13 mouse cellular contexts compared by ENCODE assay signal in the genomic region with DNA sequence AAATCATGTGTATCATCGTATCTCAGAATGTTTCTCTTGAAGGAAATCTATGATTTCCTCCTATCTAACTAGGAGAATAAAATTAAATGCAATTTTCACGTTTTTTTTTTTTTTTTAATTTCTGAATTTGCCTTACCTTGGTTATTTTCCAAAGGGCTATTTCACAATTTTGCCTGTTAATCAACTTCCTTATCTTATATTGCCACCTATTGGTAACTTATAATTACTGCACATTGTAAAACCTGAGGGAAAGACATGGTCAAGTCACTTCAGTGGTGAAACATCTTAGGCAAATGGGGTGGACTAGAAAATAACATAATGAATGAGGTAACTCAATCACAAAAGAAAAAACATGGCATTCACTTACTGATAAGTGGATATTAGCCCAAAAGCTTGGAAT.
DNase-seq lines count a peak whose midpoint lies in the region; ATAC-seq and TF ChIP-seq lines count a peak whose summit lies in the region.
"Had no signal": no experiment of that assay in that cellular context is flagged by ENCODE, and none has a peak within 500 bp of the region (broad histone marks: within the 10 kb centered on the region; RNA-seq: fewer than 3 reads in every experiment).

No protein-coding gene starts in this region.

- no peak overlapping the region for H3K9ac ChIP-seq in hindbrain, embryonic 14.5 days
- no peak overlapping the region for H3K9ac ChIP-seq in midbrain, postnatal 0 days (replicated peaks; ENCODE audit: low read length, poor library complexity, severe bottlenecking)
- H3K9ac ChIP-seq in midbrain, embryonic 15.5 days: no peak overlapping the region

- no peaks in the 10 kb centered on the region for H3K4me1 ChIP-seq in hindbrain, embryonic 14.5 days (replicated peaks; ENCODE audit: control insufficient read depth, insufficient read depth, low read length)
- H3K4me1 ChIP-seq in hindbrain, embryonic 10.5 days (replicated peaks): no peaks in the 10 kb centered on the region
- H3K4me1 ChIP-seq in midbrain, postnatal 0 days (ENCODE audit: insufficient read depth, low read length): no peaks in the 10 kb centered on the region
- no peaks in the 10 kb centered on the region for H3K4me1 ChIP-seq in midbrain, embryonic 15.5 days

- no peaks in the 10 kb centered on the region for H3K9me3 ChIP-seq in hindbrain, embryonic 14.5 days (ENCODE audit: control insufficient read depth, low read length)
- no peaks in the 10 kb centered on the region for H3K9me3 ChIP-seq in hindbrain, embryonic 10.5 days
- H3K9me3 ChIP-seq in midbrain, postnatal 0 days (ENCODE audit: low read length): no peaks in the 10 kb centered on the region
- no peaks in the 10 kb centered on the region for H3K9me3 ChIP-seq in midbrain, embryonic 15.5 days

- no peaks in the 10 kb centered on the region for H3K27me3 ChIP-seq in hindbrain, embryonic 14.5 days (ENCODE audit: control insufficient read depth, insufficient read depth, low read length)
- H3K27me3 ChIP-seq in hindbrain, embryonic 10.5 days (ENCODE audit: insufficient read depth, poor library complexity, severe bottlenecking): no peaks in the 10 kb centered on the region
- H3K27me3 ChIP-seq in midbrain, postnatal 0 days (ENCODE audit: insufficient read depth, low read length): no peaks in the 10 kb centered on the region
- no peaks in the 10 kb centered on the region for H3K27me3 ChIP-seq in midbrain, embryonic 15.5 days (replicated peaks)

- no peak overlapping the region for H3K4me2 ChIP-seq in hindbrain, embryonic 14.5 days (replicated peaks)
- no peak overlapping the region for H3K4me2 ChIP-seq in midbrain, postnatal 0 days (ENCODE audit: low read depth, low read length, poor library complexity, severe bottlenecking)
- no peak overlapping the region for H3K4me2 ChIP-seq in midbrain, embryonic 15.5 days

- no peaks in the 10 kb centered on the region for H3K36me3 ChIP-seq in hindbrain, embryonic 14.5 days (replicated peaks; ENCODE audit: control insufficient read depth, insufficient read depth)
- no peaks in the 10 kb centered on the region for H3K36me3 ChIP-seq in hindbrain, embryonic 10.5 days
- no peaks in the 10 kb centered on the region for H3K36me3 ChIP-seq in midbrain, postnatal 0 days (ENCODE audit: insufficient read depth, low read length)
- H3K36me3 ChIP-seq in midbrain, embryonic 15.5 days (replicated peaks): no peaks in the 10 kb centered on the region

- no peak overlapping the region for H3K27ac ChIP-seq in hindbrain, embryonic 14.5 days
- H3K27ac ChIP-seq in hindbrain, embryonic 10.5 days: no peak overlapping the region
- no peak overlapping the region for H3K27ac ChIP-seq in midbrain, postnatal 0 days (ENCODE audit: low read depth, low read length)
- H3K27ac ChIP-seq in midbrain, embryonic 15.5 days: no peak overlapping the region

- no peak for TF ChIP-seq POLR2A in brain, embryonic 14.5 days (IDR thresholded peaks at IDR 0.05; ENCODE audit: borderline replicate concordance, extremely low read depth, insufficient read depth, insufficient read length, poor library complexity, severe bottlenecking)

- TF ChIP-seq CTCF in midbrain, postnatal 0 days (IDR thresholded peaks at IDR 0.05): peak; percentile 65
- TF ChIP-seq CTCF in brain, embryonic 14.5 days (IDR thresholded peaks at IDR 0.05; ENCODE audit: borderline replicate concordance, extremely low read depth, insufficient read depth, insufficient read length): no peak

- peak; percentile 28 for DNase-seq in hindbrain, embryonic 14.5 days (ENCODE audit: low spot score)
- DNase-seq in hindbrain, embryonic 10.5 days (ENCODE audit: low spot score): no peak
- DNase-seq in midbrain, postnatal 0 days (ENCODE audit: low spot score): no peak
- DNase-seq in brain, embryonic 14.5 days (ENCODE audit: low read depth): peak; percentile 23
- no peak for DNase-seq in adrenal gland, postnatal 4 days (ENCODE audit: low spot score in 2 of 2)
- no peak for DNase-seq in yolk sac, embryonic 10.5 days (ENCODE audit: low spot score)
- DNase-seq: heart, postnatal 14 days; kidney, postnatal 4 days; liver; lung, postnatal 4 days; right cerebral cortex, postnatal 25 days had no signal

- no peak overlapping the region for H3K4me3 ChIP-seq in hindbrain, embryonic 14.5 days (replicated peaks; ENCODE audit: low read length)
- H3K4me3 ChIP-seq in hindbrain, embryonic 10.5 days: no peak overlapping the region
- H3K4me3 ChIP-seq in midbrain, postnatal 0 days (ENCODE audit: low read depth, low read length): no peak overlapping the region
- H3K4me3 ChIP-seq in midbrain, embryonic 15.5 days: no peak overlapping the region
- H3K4me3 ChIP-seq: erythroblast, embryonic 14.5 days had no signal

- no peak for ATAC-seq in hindbrain, embryonic 14.5 days (ENCODE audit: low FRiP score)
- ATAC-seq in midbrain, postnatal 0 days (ENCODE audit: low FRiP score): no peak
- ATAC-seq in midbrain, embryonic 15.5 days (replicated peaks): no peak

- WGBS in hindbrain, embryonic 14.5 days: 39% methylated on average over 2 of the region's 2 CpGs
- WGBS in hindbrain, embryonic 10.5 days: 46% methylated on average over 2 of the region's 2 CpGs
- 43% methylated on average over 2 of the region's 2 CpGs for WGBS in midbrain, postnatal 0 days
- WGBS in midbrain, embryonic 15.5 days: 46% methylated on average over 2 of the region's 2 CpGs

Comparison
In these comparisons a context has a peak if more than half of its experiments do, and no peak if none do; other contexts are left out.
1. DNase-seq: peak in hindbrain, embryonic 14.5 days (single experiment) and brain, embryonic 14.5 days (single experiment); none in hindbrain, embryonic 10.5 days (single experiment), midbrain, postnatal 0 days (single experiment), adrenal gland, postnatal 4 days (0 of 2) and yolk sac, embryonic 10.5 days (single experiment).